23 mouse cellular contexts compared by ENCODE assay signal in genomic region chr11:82861558-82861957, GRCm38 (mm10). TPM values are rescaled to one million over a fixed set of nuclear protein-coding genes. Genes with fewer than 3 reads are reported as not detected.
DNase-seq lines count a peak whose midpoint lies in the region; ATAC-seq and TF ChIP-seq lines count a peak whose summit lies in the region.
"Had no signal": no experiment of that assay in that cellular context is flagged by ENCODE, and none has a peak within 500 bp of the region (broad histone marks: within the 10 kb centered on the region; RNA-seq: fewer than 3 reads in every experiment).

No protein-coding gene starts in this region.

- H3K27ac ChIP-seq in forebrain, embryonic 13.5 days: peak overlapping the region; percentile 81; the same call in 1 of the 2 replicates
- no peak overlapping the region for H3K27ac ChIP-seq in forebrain, postnatal 0 days (ENCODE audit: low read depth, low read length)
- no peak overlapping the region for H3K27ac ChIP-seq in kidney, embryonic 15.5 days
- peak overlapping the region; percentile 66; the same call in 1 of the 2 replicates for H3K27ac ChIP-seq in forebrain, embryonic 15.5 days (replicated peaks)
- H3K27ac ChIP-seq in stomach, embryonic 14.5 days (ENCODE audit: low read length): no peak overlapping the region
- H3K27ac ChIP-seq: embryonic facial prominence, embryonic 10.5 days; hindbrain, postnatal 0 days had no signal

- no peak for TF ChIP-seq CTCF in forebrain, postnatal 0 days (IDR thresholded peaks at IDR 0.05; ENCODE audit: low read depth)

- H3K4me1 ChIP-seq in forebrain, embryonic 13.5 days: peaks cover 43% of the 10 kb centered on the region
- H3K4me1 ChIP-seq in forebrain, postnatal 0 days (ENCODE audit: insufficient read depth): peaks cover 11% of the 10 kb centered on the region; the same call in 1 of the 2 replicates
- H3K4me1 ChIP-seq in kidney, embryonic 15.5 days: peaks cover 21% of the 10 kb centered on the region
- H3K4me1 ChIP-seq in forebrain, embryonic 15.5 days: peaks cover 32% of the 10 kb centered on the region
- H3K4me1 ChIP-seq in stomach, embryonic 14.5 days (ENCODE audit: control insufficient read depth, insufficient read depth, low read length): 0 out of 2 replicates have a peak, but pooled peaks cover 3% of the 10 kb centered on the region

- H3K4me3 ChIP-seq in forebrain, embryonic 13.5 days: no peak overlapping the region
- H3K4me3 ChIP-seq in forebrain, postnatal 0 days (ENCODE audit: low read depth, low read length): no peak overlapping the region
- no peak overlapping the region for H3K4me3 ChIP-seq in kidney, embryonic 15.5 days (replicated peaks)
- H3K4me3 ChIP-seq in forebrain, embryonic 15.5 days: no peak overlapping the region
- no peak overlapping the region for H3K4me3 ChIP-seq in stomach, embryonic 14.5 days (ENCODE audit: low read depth, low read length)
- H3K4me3 ChIP-seq: embryonic facial prominence, embryonic 10.5 days; liver, embryonic 13.5 days had no signal

- ATAC-seq in forebrain, embryonic 13.5 days: no peak
- ATAC-seq in forebrain, postnatal 0 days: no peak
- no peak for ATAC-seq in kidney, embryonic 15.5 days (replicated peaks; ENCODE audit: low FRiP score)
- no peak for ATAC-seq in forebrain, embryonic 15.5 days (replicated peaks)
- peak; percentile 83; the same call in 1 of the 2 replicates for ATAC-seq in stomach, embryonic 14.5 days (ENCODE audit: insufficient number of reproducible peaks, insufficient read depth, low FRiP score, low read depth)
- no peak for ATAC-seq in granulocyte monocyte progenitor cell, adult 5-6 weeks (replicated peaks; ENCODE audit: poor library complexity, severe bottlenecking)
- ATAC-seq: hindbrain, postnatal 0 days had no signal

- no peak for DNase-seq in forebrain, postnatal 0 days
- DNase-seq in kidney, postnatal 36 days: peak; percentile 55 to 67
- DNase-seq in testis, postnatal 14 days (ENCODE audit: low spot score): no peak
- DNase-seq: cerebellum, postnatal 25 days; heart, postnatal 14 days; kidney, postnatal 10 days; liver, embryonic 13.5 days; lung, postnatal 10 days; thymus, adult 2 months had no signal

- no peaks in the 10 kb centered on the region for H3K9me3 ChIP-seq in forebrain, embryonic 13.5 days (replicated peaks)
- no peaks in the 10 kb centered on the region for H3K9me3 ChIP-seq in forebrain, postnatal 0 days (ENCODE audit: low read length)
- no peaks in the 10 kb centered on the region for H3K9me3 ChIP-seq in kidney, embryonic 15.5 days (replicated peaks)
- H3K9me3 ChIP-seq in forebrain, embryonic 15.5 days: no peaks in the 10 kb centered on the region
- no peaks in the 10 kb centered on the region for H3K9me3 ChIP-seq in stomach, embryonic 14.5 days (ENCODE audit: control insufficient read depth, low read depth, low read length)
- H3K9me3 ChIP-seq: embryonic facial prominence, embryonic 10.5 days; liver, embryonic 13.5 days had no signal

- no peak overlapping the region for H3K9ac ChIP-seq in forebrain, embryonic 13.5 days
- H3K9ac ChIP-seq in forebrain, postnatal 0 days: no peak overlapping the region
- H3K9ac ChIP-seq in kidney, embryonic 15.5 days: no peak overlapping the region
- no peak overlapping the region for H3K9ac ChIP-seq in forebrain, embryonic 15.5 days (replicated peaks)
- no peak overlapping the region for H3K9ac ChIP-seq in stomach, embryonic 14.5 days (replicated peaks; ENCODE audit: low read depth, low read length)

- WGBS in forebrain, embryonic 13.5 days: 53% methylated on average over 8 of the region's 8 CpGs
- WGBS in forebrain, postnatal 0 days: 55% methylated on average over 8 of the region's 8 CpGs
- WGBS in kidney, embryonic 15.5 days: 62% methylated on average over 8 of the region's 8 CpGs
- 47% methylated on average over 8 of the region's 8 CpGs for WGBS in forebrain, embryonic 15.5 days
- 62% methylated on average over 8 of the region's 8 CpGs for WGBS in stomach, embryonic 14.5 days

- no peaks in the 10 kb centered on the region for H3K36me3 ChIP-seq in forebrain, embryonic 13.5 days (ENCODE audit: poor library complexity, severe bottlenecking)
- no peaks in the 10 kb centered on the region for H3K36me3 ChIP-seq in forebrain, postnatal 0 days (ENCODE audit: insufficient read depth)
- H3K36me3 ChIP-seq in kidney, embryonic 15.5 days: no peaks in the 10 kb centered on the region
- no peaks in the 10 kb centered on the region for H3K36me3 ChIP-seq in forebrain, embryonic 15.5 days
- H3K36me3 ChIP-seq in stomach, embryonic 14.5 days (ENCODE audit: control insufficient read depth, insufficient read depth, low read length): no peaks in the 10 kb centered on the region
- H3K36me3 ChIP-seq: embryonic facial prominence, embryonic 10.5 days had no signal

- no peaks in the 10 kb centered on the region for H3K27me3 ChIP-seq in forebrain, embryonic 13.5 days
- H3K27me3 ChIP-seq in forebrain, postnatal 0 days (ENCODE audit: insufficient read depth, low read length): no peaks in the 10 kb centered on the region
- H3K27me3 ChIP-seq in kidney, embryonic 15.5 days: no peaks in the 10 kb centered on the region
- no peaks in the 10 kb centered on the region for H3K27me3 ChIP-seq in forebrain, embryonic 15.5 days
- no peaks in the 10 kb centered on the region for H3K27me3 ChIP-seq in stomach, embryonic 14.5 days (ENCODE audit: control insufficient read depth, insufficient read depth, low read length)
- H3K27me3 ChIP-seq: liver, embryonic 13.5 days had no signal

- no peak overlapping the region for H3K4me2 ChIP-seq in forebrain, embryonic 13.5 days
- H3K4me2 ChIP-seq in forebrain, postnatal 0 days (ENCODE audit: low read depth): no peak overlapping the region
- H3K4me2 ChIP-seq in kidney, embryonic 15.5 days: no peak overlapping the region
- H3K4me2 ChIP-seq in forebrain, embryonic 15.5 days (replicated peaks): no peak overlapping the region
- no peak overlapping the region for H3K4me2 ChIP-seq in stomach, embryonic 14.5 days (replicated peaks; ENCODE audit: low read depth, low read length)
- H3K4me2 ChIP-seq: midbrain, embryonic 11.5 days had no signal

RNA-seq across cellular contexts. Expression of gene Rffl, which starts 9.5 kb away (rescaled TPM):
- polyA plus RNA-seq in forebrain, embryonic 13.5 days (2015; fragmentation: Nextera tagmentation; extraction: Ambion mirVana): 14.4 and 15.1 TPM in 2 replicates
- 4.3 and 6.0 TPM in 2 replicates for total RNA-seq in forebrain, postnatal 0 days (2014; rRNA removed)
- 2.3 and 2.8 TPM in 2 replicates for polyA plus RNA-seq in forebrain, postnatal 0 days (2015; fragmentation: Nextera tagmentation; extraction: Ambion mirVana)
- polyA plus RNA-seq in kidney, embryonic 15.5 days (2015; fragmentation: Nextera tagmentation; extraction: Ambion mirVana): 22.3 and 23.6 TPM in 2 replicates
- 8.7 and 10.0 TPM in 2 replicates for polyA plus RNA-seq in forebrain, embryonic 15.5 days (2015; fragmentation: Nextera tagmentation; extraction: Ambion mirVana)
- 17.9 and 19.5 TPM in 2 replicates for polyA plus RNA-seq in stomach, embryonic 14.5 days (2014; fragmentation: Nextera tagmentation; extraction: Ambion mirVana)
- 26.6 and 35.3 TPM in 2 replicates for total RNA-seq in granulocyte monocyte progenitor cell, adult 5-6 weeks (2014; fragmentation: Nextera tagmentation)
- 18.6 and 21.8 TPM in 2 replicates for total RNA-seq in granulocyte monocyte progenitor cell, adult 5-6 weeks (2017)

RNA-seq across cellular contexts. Expression of gene Rad51d, which starts 28.9 kb away (rescaled TPM):
- polyA plus RNA-seq in forebrain, embryonic 13.5 days (2015; fragmentation: Nextera tagmentation; extraction: Ambion mirVana): 10.9 and 12.8 TPM in 2 replicates
- total RNA-seq in forebrain, postnatal 0 days (2014; rRNA removed): 8.6 and 9.5 TPM in 2 replicates
- 13.4 and 14.0 TPM in 2 replicates for polyA plus RNA-seq in forebrain, postnatal 0 days (2015; fragmentation: Nextera tagmentation; extraction: Ambion mirVana)
- 11.1 and 13.9 TPM in 2 replicates for polyA plus RNA-seq in kidney, embryonic 15.5 days (2015; fragmentation: Nextera tagmentation; extraction: Ambion mirVana)
- 13.5 and 14.2 TPM in 2 replicates for polyA plus RNA-seq in forebrain, embryonic 15.5 days (2015; fragmentation: Nextera tagmentation; extraction: Ambion mirVana)
- polyA plus RNA-seq in stomach, embryonic 14.5 days (2014; fragmentation: Nextera tagmentation; extraction: Ambion mirVana): 14.1 and 14.4 TPM in 2 replicates
- total RNA-seq in granulocyte monocyte progenitor cell, adult 5-6 weeks (2014; fragmentation: Nextera tagmentation): 11.5 and 24.9 TPM in 2 replicates
- 15.3 and 18.2 TPM in 2 replicates for total RNA-seq in granulocyte monocyte progenitor cell, adult 5-6 weeks (2017)

RNA-seq across cellular contexts. Expression of gene Fndc8, which starts 30.4 kb away (rescaled TPM):
- 0.22 and 0.42 TPM in 2 replicates for polyA plus RNA-seq in forebrain, embryonic 13.5 days (2015; fragmentation: Nextera tagmentation; extraction: Ambion mirVana)
- not detected in 2 replicates for total RNA-seq in forebrain, postnatal 0 days (2014; rRNA removed)
- polyA plus RNA-seq in forebrain, postnatal 0 days (2015; fragmentation: Nextera tagmentation; extraction: Ambion mirVana): 0.06 and 0.29 TPM in 2 replicates
- 0.18 and 0.39 TPM in 2 replicates for polyA plus RNA-seq in kidney, embryonic 15.5 days (2015; fragmentation: Nextera tagmentation; extraction: Ambion mirVana)
- polyA plus RNA-seq in forebrain, embryonic 15.5 days (2015; fragmentation: Nextera tagmentation; extraction: Ambion mirVana): 0.23 and 0.60 TPM in 2 replicates
- polyA plus RNA-seq in stomach, embryonic 14.5 days (2014; fragmentation: Nextera tagmentation; extraction: Ambion mirVana): 0.12 and 0.34 TPM in 2 replicates
- total RNA-seq in granulocyte monocyte progenitor cell, adult 5-6 weeks (2014; fragmentation: Nextera tagmentation): not detected in 2 replicates
- not detected in 2 replicates for total RNA-seq in granulocyte monocyte progenitor cell, adult 5-6 weeks (2017)
- total RNA-seq: ES-E14; heart, adult 8-10 months; heart, postnatal 14 days; hindbrain, postnatal 0 days; layer of hippocampus, postnatal 25 days; left cerebral cortex, postnatal 36 days; neutrophil, adult 5-6 weeks had no signal

RNA-seq across cellular contexts. Expression of gene Nle1, which starts 46.7 kb away (rescaled TPM):
- 28.1 and 35.9 TPM in 2 replicates for polyA plus RNA-seq in forebrain, embryonic 13.5 days (2015; fragmentation: Nextera tagmentation; extraction: Ambion mirVana)
- 31.5 and 34.9 TPM in 2 replicates for total RNA-seq in forebrain, postnatal 0 days (2014; rRNA removed)
- polyA plus RNA-seq in forebrain, postnatal 0 days (2015; fragmentation: Nextera tagmentation; extraction: Ambion mirVana): 26.4 and 27.2 TPM in 2 replicates
- 34.9 and 40.0 TPM in 2 replicates for polyA plus RNA-seq in kidney, embryonic 15.5 days (2015; fragmentation: Nextera tagmentation; extraction: Ambion mirVana)
- polyA plus RNA-seq in forebrain, embryonic 15.5 days (2015; fragmentation: Nextera tagmentation; extraction: Ambion mirVana): 32.0 and 37.5 TPM in 2 replicates
- 30.9 and 31.6 TPM in 2 replicates for polyA plus RNA-seq in stomach, embryonic 14.5 days (2014; fragmentation: Nextera tagmentation; extraction: Ambion mirVana)
- total RNA-seq in granulocyte monocyte progenitor cell, adult 5-6 weeks (2014; fragmentation: Nextera tagmentation): 36.8 and 41.7 TPM in 2 replicates
- total RNA-seq in granulocyte monocyte progenitor cell, adult 5-6 weeks (2017): 23.0 and 24.5 TPM in 2 replicates

RNA-seq across cellular contexts. Expression of gene Unc45b, which starts 48.8 kb away (rescaled TPM):
- polyA plus RNA-seq in forebrain, embryonic 13.5 days (2015; fragmentation: Nextera tagmentation; extraction: Ambion mirVana): 0.25 and 0.40 TPM in 2 replicates
- total RNA-seq in forebrain, postnatal 0 days (2014; rRNA removed): 1.4 and 3.0 TPM in 2 replicates
- polyA plus RNA-seq in forebrain, postnatal 0 days (2015; fragmentation: Nextera tagmentation; extraction: Ambion mirVana): 2.2 and 2.4 TPM in 2 replicates
- polyA plus RNA-seq in kidney, embryonic 15.5 days (2015; fragmentation: Nextera tagmentation; extraction: Ambion mirVana): 6.0 and 7.1 TPM in 2 replicates
- polyA plus RNA-seq in forebrain, embryonic 15.5 days (2015; fragmentation: Nextera tagmentation; extraction: Ambion mirVana): 1.0 and 1.3 TPM in 2 replicates
- 1.6 and 1.8 TPM in 2 replicates for polyA plus RNA-seq in stomach, embryonic 14.5 days (2014; fragmentation: Nextera tagmentation; extraction: Ambion mirVana)
- not detected in 2 replicates for total RNA-seq in granulocyte monocyte progenitor cell, adult 5-6 weeks (2014; fragmentation: Nextera tagmentation)
- not detected in 2 replicates for total RNA-seq in granulocyte monocyte progenitor cell, adult 5-6 weeks (2017)
- total RNA-seq: neutrophil, adult 5-6 weeks had no signal
- polyA plus RNA-seq: erythroblast, embryonic 14.5 days had no signal

Comparison
In these comparisons a context has a peak if more than half of its experiments do, and no peak if none do; other contexts are left out.
1. H3K27ac ChIP-seq: peak in forebrain, embryonic 13.5 days (single experiment) and forebrain, embryonic 15.5 days (single experiment); none in forebrain, postnatal 0 days (single experiment), kidney, embryonic 15.5 days (single experiment) and stomach, embryonic 14.5 days (single experiment).
2. DNase-seq: peak in kidney, postnatal 36 days (2 of 2); none in forebrain, postnatal 0 days (single experiment) and testis, postnatal 14 days (single experiment).